Mouse (Mus musculus) cerebellum, adult 2 months (tissue): ENCODE results near the gene Kansl1. TPM values are rescaled to one million over a fixed set of nuclear protein-coding genes. Genes with fewer than 3 reads are reported as not detected.
A peak's percentile ranks its signal among the peaks of the same experiment; 100 is the strongest.

ENCODE experiments used
- DNase-seq, 2 experiments: peaks; one replicate each; pipeline ENCODE4 v3.0.0; 2021
- H3K27ac ChIP-seq: fragments of 200-500 bp; 2 replicates; pipeline ENCODE4 v1.5.1; 2012; ENCODE audit warnings: low read length, control low read depth, inconsistent platforms; ENCODE audit not compliant: insufficient read depth
- H3K27me3 ChIP-seq: fragments of 200-500 bp; 2 replicates; pipeline ENCODE4 v1.6.1; 2012; ENCODE audit warnings: inconsistent platforms, mild to moderate bottlenecking, low read length, moderate library complexity; ENCODE audit not compliant: control insufficient read depth, insufficient read depth
- H3K4me1 ChIP-seq: fragments of 200-500 bp; 2 replicates; pipeline ENCODE4 v1.6.1; 2011; ENCODE audit warnings: low read length; ENCODE audit not compliant: control insufficient read depth, insufficient read depth
- H3K4me3 ChIP-seq: fragments of 200-500 bp; replicated peaks from 2 replicates; pipeline ENCODE3; 2011; ENCODE audit warnings: mild to moderate bottlenecking, low read depth, low read length, control low read depth; ENCODE audit not compliant: insufficient read depth
- CTCF ChIP-seq: fragments of 200-500 bp; IDR thresholded peaks from 2 replicates; pipeline ENCODE4 v1.5.1; 2011; ENCODE audit warnings: low read depth, mild to moderate bottlenecking, control low read depth, low read length, moderate library complexity, borderline replicate concordance; ENCODE audit not compliant: insufficient read depth
- POLR2A ChIP-seq: fragments of 200-500 bp; IDR thresholded peaks from 2 replicates; pipeline ENCODE4 v1.6.1; 2011; ENCODE audit warnings: low read length, control low read depth, borderline replicate concordance; ENCODE audit not compliant: insufficient read depth
- WGBS: fragments of 180-500 bp; shearing (Covaris S2); methylation state at CpG from one replicate; pipeline ENCODE4 v1.1.7; 2018; 5-methylcytosine and 5-hydroxymethylcytosine counted together
- polyA plus RNA-seq: library from polyadenylated mRNA; depleted of rRNA; stranded (reverse); fragments of >200 nt; gene quantifications from 2 replicates; pipeline ENCODE4 v1.2.3, GENCODE M21; 2012

Kansl1 gene
- polyA plus RNA-seq, 1 experiment, result 87.7 TPM

GRCm38 (mm10) chr11:104435753-104436152 is 32.9 kb downstream of the Kansl1 start:
- no peaks in the 10 kb centered on the region for H3K27me3 ChIP-seq
- TF ChIP-seq POLR2A (no peak), CTCF (no peak)
- DNase-seq, result no peak
- peaks cover 7% of the 10 kb centered on the region; the same call in 1 of the 2 replicates for H3K4me1 ChIP-seq
- H3K27ac ChIP-seq, result no peak overlapping the region
- no peak overlapping the region for H3K4me3 ChIP-seq

- TF ChIP-seq POLR2A (no peak), CTCF (no peak)
- Histone ChIP-seq H3K4me3 (no peak overlapping the region), H3K27ac (no peak overlapping the region), H3K4me1 (peaks cover 7% of the 10 kb centered on the region; the same call in 1 of the 2 replicates), H3K27me3 (no peaks in the 10 kb centered on the region)
- no peak for DNase-seq
- 38% methylated on average over 1 of the region's 1 CpGs for WGBS
Measured at GRCm38 (mm10) chr11:104435141-104435540, 33.5 kb downstream of the Kansl1 start.

GRCm38 (mm10) chr11:104432251-104432650 is 36.4 kb downstream of the Kansl1 start:
- no peaks in the 10 kb centered on the region for H3K27me3 ChIP-seq
- H3K4me3 ChIP-seq, result no peak overlapping the region
- H3K4me1 ChIP-seq, result peaks cover 7% of the 10 kb centered on the region; the same call in 1 of the 2 replicates
- no peak overlapping the region for H3K27ac ChIP-seq
- DNase-seq, result no peak
- TF ChIP-seq POLR2A, result no peak
- no peak for TF ChIP-seq CTCF

- Histone ChIP-seq H3K4me3 (no peak overlapping the region), H3K4me1 (peaks cover 5% of the 10 kb centered on the region; the same call in 1 of the 2 replicates), H3K27me3 (no peaks in the 10 kb centered on the region), H3K27ac (no peak overlapping the region)
- WGBS, result 72% methylated on average over 1 of the region's 1 CpGs
- TF ChIP-seq POLR2A (no peak), CTCF (no peak)
- DNase-seq, result no peak
Measured at GRCm38 (mm10) chr11:104431807-104432206, 36.9 kb downstream of the Kansl1 start.

GRCm38 (mm10) chr11:104424727-104425416 is 43.8 kb downstream of the Kansl1 start:
- H3K27ac ChIP-seq, result no peak overlapping the region
- TF ChIP-seq CTCF, result no peak
- no peak for TF ChIP-seq POLR2A
- no peaks in the 10 kb centered on the region; the same call in 1 of the 2 replicates for H3K4me1 ChIP-seq
- DNase-seq, result no peak
- no peaks in the 10 kb centered on the region for H3K27me3 ChIP-seq
- no peak overlapping the region for H3K4me3 ChIP-seq
- WGBS, result 78% methylated on average over 16 of the region's 16 CpGs

- DNase-seq, result no peak
Measured at GRCm38 (mm10) chr11:104412254-104412653, 56.4 kb downstream of the Kansl1 start.

GRCm38 (mm10) chr11:104407391-104407790 is 61.3 kb downstream of the Kansl1 start:
- no peaks in the 10 kb centered on the region for H3K27me3 ChIP-seq
- 43% methylated on average over 2 of the region's 2 CpGs for WGBS

More at GRCm38 (mm10) chr11:104412254-104412653, 56.4 kb downstream of the Kansl1 start:
- peaks cover 3% of the 10 kb centered on the region; the same call in 1 of the 2 replicates for H3K4me1 ChIP-seq
- TF ChIP-seq POLR2A (no peak), CTCF (no peak)
- H3K27me3 ChIP-seq, result no peaks in the 10 kb centered on the region
- H3K4me3 ChIP-seq, result no peak overlapping the region
- H3K27ac ChIP-seq, result no peak overlapping the region

GRCm38 (mm10) chr11:104400961-104401360 is 67.7 kb downstream of the Kansl1 start:
- 31% methylated on average over 5 of the region's 5 CpGs for WGBS
- peak in 1 of 2 experiments; percentile 20 for DNase-seq

More at GRCm38 (mm10) chr11:104407391-104407790, 61.3 kb downstream of the Kansl1 start:
- DNase-seq, result no peak
- no peak for TF ChIP-seq CTCF
- no peak for TF ChIP-seq POLR2A
- Histone ChIP-seq H3K4me1 (peaks cover 3% of the 10 kb centered on the region; the same call in 1 of the 2 replicates), H3K4me3 (no peak overlapping the region), H3K27ac (no peak overlapping the region)

More at GRCm38 (mm10) chr11:104400961-104401360, 67.7 kb downstream of the Kansl1 start:
- TF ChIP-seq CTCF (no peak), POLR2A (no peak)
- H3K4me1 ChIP-seq, result peaks cover 5% of the 10 kb centered on the region; the same call in 1 of the 2 replicates
- no peak overlapping the region; the same call in 1 of the 2 replicates for H3K27ac ChIP-seq
- H3K27me3 ChIP-seq, result no peaks in the 10 kb centered on the region
- no peak overlapping the region for H3K4me3 ChIP-seq
